1 mouse cellular context compared by ENCODE assay signal in genomic region chr11:95038818-95039655, GRCm38 (mm10).
TF ChIP-seq lines count a peak whose summit lies in the region.

No protein-coding gene starts in this region.

TF ChIP-seq in CH12.LX, 34 proteins besides CTCF, POLR2A, EP300 and RAD21:
- TF ChIP-seq PAX5 (IDR thresholded peaks at IDR 0.05; ENCODE audit: low read length) (no peak), MAFK (IDR thresholded peaks at IDR 0.05; ENCODE audit: insufficient replicate concordance, low read length) (0 out of 2 replicates have a peak, but pooled peaks have one; percentile 21)
TF ChIP-seq in CH12.LX: peak in this region for 1.
